Mouse (Mus musculus): Measurements from ENCODE around the gene Polr2b. TPM values are rescaled to one million over a fixed set of nuclear protein-coding genes. Genes with fewer than 3 reads are reported as not detected.

Gene Polr2b
- polyA plus RNA-seq, 1 experiment from 2014 or later, result 35.3 TPM

DNA sequence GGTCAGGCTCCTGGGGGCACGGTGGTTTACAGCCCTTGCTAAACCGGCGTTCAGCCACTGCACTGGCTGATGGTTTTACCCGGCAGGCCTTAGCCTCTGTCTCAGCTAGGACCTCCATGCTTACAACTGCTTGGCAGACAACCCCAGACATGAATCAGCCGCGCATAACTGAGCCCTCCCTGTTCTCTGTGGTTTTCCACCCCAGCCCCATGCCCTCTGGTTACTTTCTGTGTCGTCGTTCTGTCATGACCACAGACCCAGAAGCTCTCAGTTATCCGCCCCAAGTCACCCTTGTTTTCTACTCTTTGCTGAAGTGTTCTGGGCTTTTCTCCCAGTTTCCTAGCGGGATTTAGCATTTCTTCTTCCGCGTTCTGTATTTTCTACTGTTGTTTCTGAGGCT, 57.7 kb downstream of the Polr2b start:
- no peak for DNase-seq
- peaks cover 11% of the 10 kb centered on the region for H3K4me1 ChIP-seq (replicated peaks)
- no peak overlapping the region for H3K27ac ChIP-seq
- H3K9ac ChIP-seq, result no peak overlapping the region
- WGBS (ENCODE audit: insufficient replicate concordance), result 34% methylated on average over 12 of the region's 12 CpGs
- no peaks in the 10 kb centered on the region for H3K36me3 ChIP-seq
- H3K4me2 ChIP-seq, result no peak overlapping the region
- no peak for ATAC-seq (ENCODE audit: low read depth)
- no peaks in the 10 kb centered on the region for H3K9me3 ChIP-seq (replicated peaks)
- no peaks in the 10 kb centered on the region for H3K27me3 ChIP-seq
- H3K4me3 ChIP-seq (replicated peaks), result no peak overlapping the region

DNA sequence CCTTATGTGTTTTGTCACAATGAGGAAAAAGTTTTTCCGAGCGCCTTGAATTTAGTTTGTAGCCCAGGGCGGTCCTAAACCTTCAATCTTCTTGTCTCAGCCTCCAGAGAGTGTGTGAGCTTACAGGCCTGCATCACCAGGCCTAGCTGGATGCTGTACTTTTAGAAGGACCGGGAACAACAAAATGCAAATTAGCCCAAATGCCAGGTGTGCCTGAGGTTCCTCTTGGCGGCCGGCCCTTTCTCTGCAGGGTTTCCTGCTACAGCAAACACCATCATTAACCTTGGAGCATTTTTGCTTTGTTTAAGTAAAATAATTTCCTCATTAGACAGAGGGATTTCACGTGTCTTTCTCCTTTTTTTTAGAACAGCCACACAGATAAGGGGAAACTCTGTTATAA, 58.2 kb downstream of the Polr2b start:
- DNase-seq, result no peak

DNA sequence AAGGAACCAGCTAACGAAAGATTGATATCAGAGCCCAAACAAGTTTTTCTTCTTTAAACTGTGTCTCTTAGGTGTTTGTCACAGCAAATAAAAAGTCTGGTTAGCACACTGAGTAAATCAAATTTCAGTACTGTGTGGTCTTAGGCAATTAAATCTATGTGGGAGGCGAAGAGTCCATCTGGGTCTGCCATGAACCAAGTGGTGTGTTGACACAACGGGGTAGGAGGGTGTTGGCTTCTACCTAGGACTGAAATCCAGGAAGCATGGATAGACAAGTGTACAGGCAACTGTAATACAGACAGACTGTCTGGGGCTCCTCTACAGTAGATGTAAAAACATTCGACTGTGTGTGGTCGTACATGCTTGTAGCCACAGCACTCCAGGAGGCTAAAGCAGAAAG, 59.4 kb downstream of the Polr2b start:
- no peaks in the 10 kb centered on the region for H3K9me3 ChIP-seq (replicated peaks)
- H3K4me2 ChIP-seq, result no peak overlapping the region
- peaks cover 13% of the 10 kb centered on the region for H3K4me1 ChIP-seq (replicated peaks)
- WGBS (ENCODE audit: insufficient replicate concordance), result 53% methylated on average over 5 of the region's 5 CpGs
- ATAC-seq (ENCODE audit: low read depth) (no peak), DNase-seq (no peak)
- H3K36me3 ChIP-seq, result no peaks in the 10 kb centered on the region
- no peak overlapping the region for H3K9ac ChIP-seq
- no peak overlapping the region for H3K4me3 ChIP-seq (replicated peaks)
- H3K27me3 ChIP-seq, result no peaks in the 10 kb centered on the region
- H3K27ac ChIP-seq, result no peak overlapping the region

More for the DNA sequence above, 58.2 kb downstream of the Polr2b start:
- H3K27me3 ChIP-seq, result no peaks in the 10 kb centered on the region
- no peak overlapping the region for H3K9ac ChIP-seq
- no peak overlapping the region for H3K27ac ChIP-seq
- no peak overlapping the region for H3K4me3 ChIP-seq (replicated peaks)
- H3K4me2 ChIP-seq, result no peak overlapping the region
- H3K9me3 ChIP-seq (replicated peaks), result no peaks in the 10 kb centered on the region
- peaks cover 11% of the 10 kb centered on the region for H3K4me1 ChIP-seq (replicated peaks)
- no peak for ATAC-seq (ENCODE audit: low read depth)
- H3K36me3 ChIP-seq, result no peaks in the 10 kb centered on the region
- WGBS (ENCODE audit: insufficient replicate concordance), result 48% methylated on average over 7 of the region's 7 CpGs

DNA sequence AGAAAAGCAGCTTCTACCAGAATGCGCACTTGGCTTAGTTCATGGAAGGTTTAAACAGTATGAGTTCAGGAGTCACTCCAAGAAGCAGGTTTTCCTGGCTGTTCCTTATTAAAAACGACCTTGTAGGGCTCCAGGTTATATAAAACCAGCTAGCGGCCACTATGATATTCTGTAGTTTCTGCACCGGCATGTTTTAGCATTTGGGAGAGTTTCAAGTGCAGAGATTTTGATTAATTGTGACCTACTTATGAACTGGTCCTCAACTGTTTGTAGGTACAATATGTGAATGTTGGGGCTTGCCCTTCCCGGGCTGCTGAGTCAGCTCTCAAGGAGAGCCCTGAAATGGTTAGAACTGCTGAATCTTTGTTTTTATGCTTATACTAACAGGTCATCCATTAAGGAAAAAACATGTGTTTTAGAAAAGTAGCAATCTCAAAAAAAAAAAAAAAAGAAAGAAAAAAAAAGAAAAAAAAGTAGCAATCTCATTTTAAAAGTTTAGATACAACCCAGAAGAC, 60.5 kb downstream of the Polr2b start:
- Histone ChIP-seq H3K4me1 (replicated peaks) (peaks cover 13% of the 10 kb centered on the region), H3K4me2 (no peak overlapping the region), H3K4me3 (replicated peaks) (no peak overlapping the region), H3K27me3 (no peaks in the 10 kb centered on the region), H3K36me3 (no peaks in the 10 kb centered on the region), H3K27ac (no peak overlapping the region), H3K9ac (no peak overlapping the region), H3K9me3 (replicated peaks) (no peaks in the 10 kb centered on the region)
- ATAC-seq (ENCODE audit: low read depth) (no peak), DNase-seq (no peak)
- WGBS (ENCODE audit: insufficient replicate concordance), result 61% methylated on average over 5 of the region's 5 CpGs

DNA sequence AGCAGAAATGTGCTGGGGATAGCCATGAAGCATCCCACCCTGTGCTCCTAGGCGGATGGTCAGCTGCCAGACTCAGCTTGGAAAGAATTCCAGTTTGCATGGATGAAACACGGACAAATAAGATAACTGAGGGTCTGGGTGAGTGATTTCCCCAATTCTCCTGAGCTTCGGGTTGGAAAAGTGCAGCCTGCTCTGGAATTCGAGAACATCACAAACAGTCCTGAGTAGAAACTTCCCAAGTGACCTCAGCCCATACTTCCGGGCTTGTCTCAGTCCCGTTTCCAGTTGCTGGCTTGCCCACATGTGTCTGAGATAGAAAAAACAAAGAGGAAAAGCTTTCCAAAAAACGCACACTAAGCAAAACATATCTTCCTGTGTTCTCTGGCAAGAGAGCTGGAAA, 62.3 kb downstream of the Polr2b start:
- no peaks in the 10 kb centered on the region for H3K36me3 ChIP-seq
- no peak overlapping the region for H3K4me2 ChIP-seq
- no peak for DNase-seq
- H3K9me3 ChIP-seq (replicated peaks), result no peaks in the 10 kb centered on the region
- 40% methylated on average over 7 of the region's 7 CpGs for WGBS (ENCODE audit: insufficient replicate concordance)
- no peaks in the 10 kb centered on the region for H3K27me3 ChIP-seq
- H3K4me1 ChIP-seq (replicated peaks), result peaks cover 13% of the 10 kb centered on the region
- no peak overlapping the region for H3K27ac ChIP-seq
- H3K4me3 ChIP-seq (replicated peaks), result no peak overlapping the region
- ATAC-seq (ENCODE audit: low read depth), result no peak
- no peak overlapping the region for H3K9ac ChIP-seq

DNA sequence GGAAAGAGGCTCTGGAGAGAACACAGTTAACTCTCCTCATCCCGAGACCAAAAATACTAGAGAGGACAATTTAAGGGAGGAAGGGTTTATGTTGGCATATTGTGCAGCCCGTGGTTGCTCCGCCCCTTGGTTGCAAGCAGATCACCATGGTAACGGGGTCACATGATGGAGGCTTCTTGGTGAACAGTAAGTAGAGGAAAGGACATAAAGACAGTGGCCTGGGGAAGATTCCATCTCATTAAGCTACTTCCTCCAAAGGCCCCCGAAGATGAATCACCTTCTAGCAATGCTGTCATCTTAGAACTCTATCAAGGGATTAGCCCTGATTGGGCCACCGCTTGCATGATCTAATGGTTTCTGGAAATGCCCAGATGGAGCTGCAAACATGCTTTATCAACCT, 62.8 kb downstream of the Polr2b start:
- Histone ChIP-seq H3K27me3 (no peaks in the 10 kb centered on the region), H3K27ac (no peak overlapping the region), H3K4me1 (replicated peaks) (peaks cover 13% of the 10 kb centered on the region), H3K36me3 (no peaks in the 10 kb centered on the region), H3K4me2 (no peak overlapping the region), H3K9ac (no peak overlapping the region), H3K4me3 (replicated peaks) (no peak overlapping the region), H3K9me3 (replicated peaks) (no peaks in the 10 kb centered on the region)
- ATAC-seq (ENCODE audit: low read depth) (no peak), DNase-seq (no peak)
- 26% methylated on average over 6 of the region's 6 CpGs for WGBS (ENCODE audit: insufficient replicate concordance)

DNA sequence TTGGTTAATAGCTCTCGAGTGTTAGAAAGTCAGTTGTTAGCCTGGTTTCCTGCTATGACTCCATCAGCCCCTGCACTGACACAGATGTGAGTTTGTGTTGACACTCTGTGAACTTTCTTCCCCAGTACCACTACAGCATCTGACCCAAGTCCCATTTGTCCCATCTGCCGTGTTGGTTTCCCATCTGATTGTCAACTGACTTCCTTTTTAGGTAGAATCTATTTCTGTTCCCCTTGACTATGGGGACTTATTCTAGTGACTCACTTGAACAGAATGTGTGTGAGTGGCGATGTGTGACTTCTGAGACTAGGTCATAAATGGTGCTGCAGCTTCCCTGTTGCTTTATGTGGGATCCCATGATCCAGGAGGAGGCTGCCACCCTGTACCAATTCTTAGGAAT, 65.0 kb downstream of the Polr2b start:
- DNase-seq, result no peak
- no peak for ATAC-seq (ENCODE audit: low read depth)
- Histone ChIP-seq H3K27ac (no peak overlapping the region), H3K4me3 (replicated peaks) (no peak overlapping the region), H3K36me3 (no peaks in the 10 kb centered on the region), H3K9ac (no peak overlapping the region), H3K4me2 (no peak overlapping the region), H3K9me3 (replicated peaks) (no peaks in the 10 kb centered on the region), H3K4me1 (replicated peaks) (peaks cover 7% of the 10 kb centered on the region), H3K27me3 (no peaks in the 10 kb centered on the region)
- WGBS (ENCODE audit: insufficient replicate concordance), result 22% methylated on average over 3 of the region's 3 CpGs

DNA sequence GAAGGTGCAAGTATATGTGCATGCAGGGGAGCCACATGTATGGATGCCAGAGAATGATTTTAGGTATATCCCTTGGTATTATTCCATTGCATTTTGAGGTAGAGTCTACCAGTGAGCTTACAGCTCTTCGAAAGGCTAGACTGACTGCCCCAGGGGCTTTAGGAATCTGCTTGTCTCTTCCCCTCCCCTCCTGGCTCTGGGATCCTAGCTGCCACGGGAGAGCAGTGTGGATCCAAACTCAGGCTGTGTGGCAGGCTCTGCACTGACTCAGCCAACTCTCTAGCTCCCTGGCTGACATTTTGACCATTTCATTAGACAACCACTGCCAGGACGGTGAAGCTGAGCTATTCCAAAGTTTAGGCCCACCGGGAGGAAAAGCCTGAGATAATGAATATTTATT, 65.6 kb downstream of the Polr2b start:
- 57% methylated on average over 4 of the region's 4 CpGs for WGBS (ENCODE audit: insufficient replicate concordance)
- no peaks in the 10 kb centered on the region for H3K36me3 ChIP-seq
- H3K4me1 ChIP-seq (replicated peaks), result 0 out of 2 replicates have a peak, but pooled peaks cover 4% of the 10 kb centered on the region
- no peak overlapping the region for H3K27ac ChIP-seq
- ATAC-seq (ENCODE audit: low read depth) (no peak), DNase-seq (no peak)
- H3K4me2 ChIP-seq, result no peak overlapping the region
- H3K9ac ChIP-seq, result no peak overlapping the region
- H3K9me3 ChIP-seq (replicated peaks), result no peaks in the 10 kb centered on the region
- no peak overlapping the region for H3K4me3 ChIP-seq (replicated peaks)
- H3K27me3 ChIP-seq, result no peaks in the 10 kb centered on the region

DNA sequence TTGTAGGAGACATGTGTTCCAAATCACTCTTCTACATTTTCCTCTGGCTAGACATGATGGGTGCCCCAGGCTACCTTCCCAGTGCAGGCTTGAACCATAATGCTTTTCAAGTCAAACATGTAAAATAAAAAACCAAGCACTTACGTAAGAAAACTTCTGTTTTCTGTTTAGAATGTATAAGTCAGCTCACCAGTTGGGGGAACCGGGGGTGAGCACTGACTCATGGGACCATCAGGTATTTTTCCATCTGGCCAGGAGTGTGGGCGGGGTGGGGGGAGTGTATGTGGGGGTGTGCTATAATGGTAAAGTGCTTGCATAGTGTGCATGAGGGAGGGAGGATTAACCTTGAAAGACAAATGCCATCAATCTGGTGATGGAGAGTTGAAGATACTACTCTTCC, 68.1 kb downstream of the Polr2b start:
- Histone ChIP-seq H3K27me3 (no peaks in the 10 kb centered on the region), H3K36me3 (no peaks in the 10 kb centered on the region), H3K27ac (no peak overlapping the region), H3K9ac (no peak overlapping the region), H3K4me3 (replicated peaks) (no peak overlapping the region), H3K4me2 (no peak overlapping the region), H3K4me1 (replicated peaks) (0 out of 2 replicates have a peak, but pooled peaks cover 2% of the 10 kb centered on the region), H3K9me3 (replicated peaks) (no peaks in the 10 kb centered on the region)
- ATAC-seq (ENCODE audit: low read depth), result no peak
- DNase-seq, result no peak
- 83% methylated on average over 3 of the region's 3 CpGs for WGBS (ENCODE audit: insufficient replicate concordance)

DNA sequence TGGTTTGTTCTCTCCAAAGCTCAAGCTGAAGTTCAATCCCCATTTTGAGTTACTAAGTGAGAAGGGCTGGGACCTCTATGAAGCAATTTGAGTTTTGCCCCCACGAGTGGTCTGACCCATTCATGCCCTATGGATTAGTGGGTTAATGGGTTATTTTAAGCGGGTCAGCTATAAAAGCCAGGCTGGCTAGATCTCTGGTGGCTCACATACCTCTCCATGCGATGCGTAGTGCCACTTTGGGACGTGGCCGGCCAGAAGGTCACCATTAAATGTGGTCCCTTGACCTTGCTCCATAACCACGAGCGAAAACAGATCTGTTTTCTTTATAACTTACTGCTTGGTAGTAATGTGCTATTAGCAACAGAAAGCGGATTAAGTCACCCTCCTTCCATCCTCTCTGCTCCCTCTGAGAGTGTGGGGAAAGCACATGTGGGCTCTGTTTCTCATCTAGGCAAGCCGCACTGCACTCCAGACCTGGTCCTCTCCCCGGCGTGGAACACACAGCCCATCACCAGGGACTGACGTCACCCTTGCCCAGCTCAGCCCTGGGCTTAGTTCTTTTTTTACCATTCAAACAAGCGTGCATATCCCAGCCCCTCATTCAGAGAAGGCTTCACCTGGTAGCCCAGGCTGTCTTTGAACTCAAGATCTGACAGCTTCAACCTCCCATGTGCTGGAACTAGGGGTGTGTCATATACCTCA, 69.6 kb downstream of the Polr2b start:
- no peaks in the 10 kb centered on the region for H3K9me3 ChIP-seq (replicated peaks)
- H3K4me3 ChIP-seq (replicated peaks), result no peak overlapping the region
- DNase-seq (no peak), ATAC-seq (ENCODE audit: low read depth) (no peak)
- no peaks in the 10 kb centered on the region for H3K27me3 ChIP-seq
- no peak overlapping the region for H3K27ac ChIP-seq
- no peak overlapping the region for H3K9ac ChIP-seq
- no peaks in the 10 kb centered on the region for H3K36me3 ChIP-seq
- no peak overlapping the region for H3K4me2 ChIP-seq
- H3K4me1 ChIP-seq (replicated peaks), result peaks cover 12% of the 10 kb centered on the region
- WGBS (ENCODE audit: insufficient replicate concordance), result 72% methylated on average over 14 of the region's 14 CpGs

DNA sequence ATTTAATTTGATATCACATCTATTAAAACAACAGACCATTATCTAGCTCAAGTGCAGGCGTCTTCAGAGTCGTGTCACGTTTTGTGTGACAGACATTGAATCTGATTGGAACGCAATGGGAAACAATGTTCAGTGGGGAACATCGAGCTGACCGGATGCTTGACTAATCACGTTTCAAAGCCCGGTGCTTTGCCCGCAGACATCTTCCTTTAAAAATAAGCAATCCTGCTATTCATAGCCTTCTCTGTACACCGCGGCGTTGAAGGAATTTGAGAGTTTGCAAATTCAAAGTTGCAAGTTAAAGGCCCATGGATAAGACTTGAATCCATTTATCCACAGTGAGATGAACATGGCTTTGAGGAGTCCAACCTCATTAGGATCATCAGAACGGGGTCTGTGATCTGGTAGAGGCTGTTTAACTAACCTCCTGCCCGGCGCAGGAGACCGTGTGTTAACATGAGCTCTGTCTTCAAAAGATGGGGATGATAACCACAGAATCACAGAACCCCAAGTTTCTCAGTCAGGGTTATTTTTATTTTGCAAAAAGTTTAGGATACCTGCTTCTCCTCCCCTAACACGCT, 70.5 kb downstream of the Polr2b start:
- Histone ChIP-seq H3K36me3 (no peaks in the 10 kb centered on the region), H3K4me2 (no peak overlapping the region), H3K27ac (no peak overlapping the region), H3K27me3 (no peaks in the 10 kb centered on the region), H3K4me3 (replicated peaks) (no peak overlapping the region), H3K4me1 (replicated peaks) (peaks cover 17% of the 10 kb centered on the region), H3K9me3 (replicated peaks) (no peaks in the 10 kb centered on the region), H3K9ac (no peak overlapping the region)
- ATAC-seq (ENCODE audit: low read depth), result no peak
- 76% methylated on average over 17 of the region's 17 CpGs for WGBS (ENCODE audit: insufficient replicate concordance)
- no peak for DNase-seq

DNA sequence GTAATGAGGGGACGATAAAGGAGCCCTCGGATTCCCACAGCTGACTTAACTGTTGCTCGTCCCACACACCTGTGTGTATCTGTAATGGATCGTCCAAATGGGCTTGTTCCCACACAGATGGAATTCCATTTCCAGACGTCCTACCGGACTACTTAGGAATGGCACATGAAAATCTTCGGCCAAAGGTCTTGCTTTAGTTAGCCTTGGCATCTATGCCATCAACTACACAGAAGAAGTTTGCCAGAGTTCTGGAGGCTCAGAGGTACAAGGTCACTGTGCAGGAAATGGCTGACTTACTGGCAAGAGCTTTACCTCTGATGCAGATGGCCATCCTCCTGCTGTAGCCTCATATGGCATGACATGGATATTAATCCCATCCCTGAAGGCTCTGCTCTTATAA, 71.3 kb downstream of the Polr2b start:
- no peak overlapping the region for H3K4me3 ChIP-seq (replicated peaks)
- H3K36me3 ChIP-seq, result no peaks in the 10 kb centered on the region
- no peak for ATAC-seq (ENCODE audit: low read depth)
- no peak for DNase-seq
- H3K4me2 ChIP-seq, result no peak overlapping the region
- H3K4me1 ChIP-seq (replicated peaks), result peaks cover 25% of the 10 kb centered on the region
- H3K27ac ChIP-seq, result no peak overlapping the region
- no peaks in the 10 kb centered on the region for H3K9me3 ChIP-seq (replicated peaks)
- H3K9ac ChIP-seq, result no peak overlapping the region
- 68% methylated on average over 7 of the region's 7 CpGs for WGBS (ENCODE audit: insufficient replicate concordance)
- H3K27me3 ChIP-seq, result no peaks in the 10 kb centered on the region
